Mouse (Mus musculus) stomach, postnatal 0 days (tissue): ENCODE data around the gene Immp2l.

Experiments used
- CTCF ChIP-seq: IDR thresholded peaks from 2 replicates; pipeline ENCODE4 v1.5.1; 2016; ENCODE audit warnings: antibody characterized with exemption, low read depth, mild to moderate bottlenecking, moderate library complexity
- EP300 ChIP-seq: optimal IDR thresholded peaks from 2 replicates; pipeline ENCODE3; 2016; ENCODE audit warnings: antibody characterized with exemption

GRCm38 (mm10) chr12:41494620-41495019 lies 470.7 kb downstream of the Immp2l start:
- TF ChIP-seq CTCF (peak; percentile 56), EP300 (no peak)
